Mouse (Mus musculus) layer of hippocampus, postnatal 25 days (tissue): Measurements from ENCODE around the gene Parp3. TPM values are rescaled to one million over a fixed set of nuclear protein-coding genes. Genes with fewer than 3 reads are reported as not detected.
A peak's percentile ranks its signal among the peaks of the same experiment; 100 is the strongest.
"Not testable (repeated sequence)": the region's sequence is repeated elsewhere in the genome, so short reads cannot be mapped to it uniquely, and the experiment has no call there.

Source experiments
- DNase-seq, 2 experiments: peaks; one replicate each; pipeline ENCODE4 v3.0.0; 2022; ENCODE audit warnings: mixed read lengths in 2 of 2, low spot score in 1 of 2; ENCODE audit errors: extremely low spot score in 1 of 2
- total RNA-seq, 2 experiments: library from RNA; stranded (reverse); gene quantifications; 2 replicates each; pipeline ENCODE4 v1.2.3; 2021

Gene Parp3
- 1 to 10 TPM; 3.2 to 4.7 TPM for total RNA-seq

DNA sequence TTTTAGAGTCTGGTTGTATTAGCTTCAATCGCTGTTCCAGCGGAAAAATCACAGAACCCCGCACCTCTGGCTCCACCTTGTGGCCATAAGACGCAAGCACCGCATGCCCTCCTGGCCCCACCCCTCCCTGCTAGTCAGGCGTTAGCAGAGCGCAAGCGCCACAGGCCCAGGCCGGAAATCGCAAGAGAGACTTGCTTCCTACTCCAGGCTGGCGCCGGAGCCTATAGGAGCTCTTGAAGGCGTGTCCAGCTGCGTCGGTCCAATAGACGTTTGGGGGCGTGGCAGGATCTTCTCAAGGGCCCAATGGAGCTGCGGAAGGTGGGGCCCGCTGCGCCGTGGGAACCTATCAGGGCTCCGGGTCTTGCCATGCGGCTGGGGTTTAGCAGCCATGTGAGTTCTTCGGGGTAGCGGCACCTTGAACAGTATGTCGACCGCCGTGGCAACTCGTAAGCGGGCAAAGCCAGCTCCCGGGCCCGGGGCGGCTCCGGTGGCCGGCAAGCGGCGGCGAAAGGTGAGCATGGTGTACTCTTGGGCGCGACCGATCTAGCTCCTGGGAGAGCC lies at the start of gene Parp3:
Parp3 (minus strand) TSS at position 26 of the 561 bp plus-strand sequence.
- DNase-seq, result peak; percentile 95 to 98

DNA sequence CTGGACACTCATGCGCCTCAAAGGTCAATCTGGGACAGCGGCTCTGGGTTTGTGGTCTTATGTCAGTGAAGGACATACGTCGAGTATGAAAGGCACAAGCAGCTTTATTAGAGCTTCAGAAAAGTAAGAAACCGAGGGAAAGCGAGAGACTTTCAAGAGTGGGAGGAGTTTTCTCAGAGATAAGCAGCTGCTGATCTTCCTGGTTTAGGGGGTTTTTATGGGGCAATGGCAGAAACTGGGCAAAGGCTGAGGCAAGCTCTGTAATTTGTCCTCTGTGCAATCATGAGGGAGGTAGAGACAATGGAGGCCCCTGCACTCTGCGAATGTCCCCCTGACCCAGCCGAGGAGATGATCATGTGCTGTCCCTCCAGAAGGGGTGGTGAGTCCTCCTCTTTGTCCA lies 43.2 kb upstream of the Parp3 start:
- DNase-seq, result no peak

DNA sequence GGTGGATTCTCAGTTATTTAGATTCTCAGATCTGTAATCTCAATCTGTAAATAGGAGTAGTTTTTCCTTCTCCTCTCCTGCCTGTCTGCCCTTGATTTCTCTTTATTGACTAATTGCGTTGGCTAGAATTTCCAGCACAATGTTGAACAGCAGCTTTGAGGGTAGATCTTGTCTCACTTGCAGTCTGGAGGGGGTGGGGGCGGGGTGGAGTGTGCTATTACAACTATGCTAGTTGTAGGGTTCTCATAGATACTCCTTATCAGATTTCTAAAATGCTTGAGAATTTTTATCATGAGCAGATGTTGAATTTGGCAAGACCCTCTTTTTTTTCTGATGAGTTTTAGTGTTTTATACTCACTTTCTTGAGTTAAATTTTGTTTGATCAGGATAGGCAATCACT lies 42.7 kb upstream of the Parp3 start:
- no peak for DNase-seq

- DNase-seq, result no peak
Observed at GRCm38 (mm10) chr9:106514273-106514672, 37.5 kb upstream of the Parp3 start, which contains the start of gene Iqcf5. Gene Iqcf5 (plus strand): TSS chr9:106514573.

DNA sequence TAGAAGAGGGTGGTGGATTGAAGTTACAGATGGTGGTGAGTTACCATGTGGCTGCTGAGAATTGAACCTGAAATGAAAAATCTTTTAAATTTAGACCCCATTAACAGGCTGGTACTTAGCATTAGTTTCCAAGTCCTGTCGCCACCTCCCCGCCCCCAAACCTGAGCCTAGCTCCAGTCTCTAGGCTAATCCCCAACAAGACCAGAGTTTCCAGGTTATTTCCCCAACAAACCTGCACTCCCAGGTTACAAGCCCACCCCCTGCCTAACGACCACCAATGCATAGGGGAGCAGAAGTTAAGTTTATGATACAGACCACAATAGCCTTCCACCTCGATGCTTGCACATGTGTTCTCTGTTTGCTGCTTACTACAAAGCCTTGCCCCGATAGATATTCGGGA lies 36.8 kb upstream of the Parp3 start:
- DNase-seq, result no peak

DNA sequence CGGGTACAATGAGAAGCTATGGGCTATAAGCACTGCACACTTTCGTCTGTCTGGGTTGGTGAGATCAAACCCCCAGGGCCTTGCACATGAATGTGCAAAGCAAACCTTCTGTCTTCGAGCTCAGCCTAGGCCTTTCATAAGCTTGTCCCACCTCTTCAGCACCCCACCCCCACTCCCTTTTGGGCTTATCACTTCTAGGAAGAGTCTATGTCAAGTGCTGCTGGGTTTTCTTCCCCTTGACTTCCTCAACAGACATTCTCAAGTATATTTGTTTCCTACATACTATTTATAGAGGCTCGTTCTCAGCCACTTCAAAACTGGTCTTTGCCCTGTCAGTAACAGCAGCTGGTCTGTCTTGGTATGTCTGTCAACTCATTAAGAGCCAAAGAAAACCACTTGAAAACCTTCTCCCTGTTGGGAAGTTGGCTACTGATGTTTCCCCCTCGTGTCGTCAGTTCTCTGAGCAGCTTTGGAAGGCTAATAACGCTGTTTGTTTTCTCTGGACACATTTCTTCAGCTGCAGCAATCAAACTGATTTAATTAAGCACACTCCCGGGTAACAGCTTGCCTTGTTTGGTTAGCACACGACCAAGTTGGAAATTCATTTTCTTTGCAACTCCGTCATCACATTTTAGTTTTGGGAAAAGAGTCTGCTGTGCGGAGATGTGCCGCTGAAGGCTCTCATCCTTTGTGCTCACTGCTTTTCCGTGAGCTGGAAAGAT lies 36.1 kb upstream of the Parp3 start:
- DNase-seq, result no peak

DNA sequence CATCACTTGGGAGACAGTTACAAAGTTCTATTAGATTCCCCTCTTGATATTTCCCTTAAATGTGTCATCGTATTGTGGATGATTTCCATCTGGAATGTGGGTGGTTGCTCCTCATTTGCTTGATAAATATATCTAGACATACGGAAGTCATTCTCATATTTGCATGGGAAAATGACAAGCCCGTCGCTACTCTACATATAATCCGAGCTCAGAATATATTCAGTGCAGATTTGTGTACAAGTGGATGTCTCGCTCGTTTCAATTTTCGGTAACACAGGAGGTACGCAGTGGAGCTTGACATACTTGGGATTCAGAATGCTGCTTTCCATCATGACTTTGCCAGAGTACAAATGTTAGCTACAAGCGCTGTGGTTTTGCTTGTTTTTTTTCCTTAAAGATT lies 32.6 kb upstream of the Parp3 start:
- DNase-seq, result no peak

GRCm38 (mm10) chr9:106504246-106504645 lies 27.5 kb upstream of the Parp3 start:
- DNase-seq, result no peak

GRCm38 (mm10) chr9:106501846-106502245 lies 25.1 kb upstream of the Parp3 start:
- no peak for DNase-seq

DNA sequence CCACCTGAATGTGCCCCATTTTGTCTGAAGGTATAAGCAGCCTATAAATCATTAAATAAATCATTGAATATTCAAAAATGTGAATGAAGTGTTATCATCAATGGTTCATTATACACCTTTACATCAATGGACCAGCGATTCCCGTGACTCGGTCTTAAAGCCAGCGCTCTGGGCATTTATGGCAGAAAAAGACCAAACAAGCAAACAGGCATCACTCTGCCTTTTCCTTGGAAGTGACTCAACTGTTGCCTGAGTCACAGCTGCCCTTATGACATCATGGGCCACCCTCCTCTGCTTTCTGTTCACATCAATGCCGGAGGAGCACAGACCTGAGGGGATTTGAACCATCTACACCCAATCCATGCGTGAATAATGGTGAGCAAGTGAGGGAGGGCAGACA lies 22.9 kb upstream of the Parp3 start, which contains the start of gene Iqcf1:
Iqcf1 (plus strand) TSS at position 301 of the 400 bp plus-strand sequence.
- no peak for DNase-seq

GRCm38 (mm10) chr9:106487602-106488001 lies 10.9 kb upstream of the Parp3 start:
- not testable (repeated sequence) for DNase-seq

GRCm38 (mm10) chr9:106485076-106485475 lies 8.3 kb upstream of the Parp3 start:
- no peak for DNase-seq

DNA sequence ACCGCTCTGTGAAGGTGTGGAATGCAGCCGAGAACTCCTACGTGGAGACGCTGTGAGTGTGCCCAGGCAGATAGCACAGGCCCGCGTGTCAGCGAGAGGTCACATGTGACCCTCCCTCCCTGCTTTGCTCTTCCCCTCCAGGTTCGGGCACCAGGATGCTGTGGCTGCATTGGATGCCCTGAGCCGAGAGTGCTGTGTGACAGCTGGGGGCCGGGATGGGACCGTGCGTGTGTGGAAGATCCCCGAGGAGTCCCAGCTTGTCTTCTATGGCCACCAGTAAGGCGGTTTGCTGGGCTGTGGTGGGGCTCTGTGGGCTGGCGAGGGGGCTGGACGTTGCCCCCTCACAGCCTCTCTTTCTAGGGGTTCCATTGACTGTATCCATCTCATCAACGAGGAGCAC lies 6.9 kb upstream of the Parp3 start:
- no peak for DNase-seq

- no peak for DNase-seq
Observed at GRCm38 (mm10) chr9:106483136-106483535, 6.4 kb upstream of the Parp3 start.

GRCm38 (mm10) chr9:106482578-106483115 lies 5.9 kb upstream of the Parp3 start:
- no peak for DNase-seq

DNA sequence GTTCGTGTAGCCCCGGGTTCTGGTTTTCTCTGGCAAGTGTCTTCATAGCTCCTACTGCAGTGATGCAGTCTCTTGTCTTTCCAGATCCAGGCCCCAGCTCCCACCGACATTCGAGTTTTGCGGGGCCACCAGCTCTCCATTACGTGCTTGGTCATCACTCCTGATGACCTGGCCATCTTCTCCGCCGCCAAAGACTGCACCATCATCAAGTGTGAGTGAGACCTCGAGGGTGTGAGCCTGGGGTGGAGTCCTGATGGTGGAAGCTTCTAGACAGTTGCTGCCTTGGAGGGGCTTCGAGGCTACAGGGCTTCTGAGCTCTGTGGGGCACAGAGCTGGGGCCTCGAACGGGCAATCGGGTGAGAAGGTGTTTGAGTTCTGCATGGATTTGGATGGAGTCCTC lies 4.9 kb upstream of the Parp3 start:
- no peak for DNase-seq

DNA sequence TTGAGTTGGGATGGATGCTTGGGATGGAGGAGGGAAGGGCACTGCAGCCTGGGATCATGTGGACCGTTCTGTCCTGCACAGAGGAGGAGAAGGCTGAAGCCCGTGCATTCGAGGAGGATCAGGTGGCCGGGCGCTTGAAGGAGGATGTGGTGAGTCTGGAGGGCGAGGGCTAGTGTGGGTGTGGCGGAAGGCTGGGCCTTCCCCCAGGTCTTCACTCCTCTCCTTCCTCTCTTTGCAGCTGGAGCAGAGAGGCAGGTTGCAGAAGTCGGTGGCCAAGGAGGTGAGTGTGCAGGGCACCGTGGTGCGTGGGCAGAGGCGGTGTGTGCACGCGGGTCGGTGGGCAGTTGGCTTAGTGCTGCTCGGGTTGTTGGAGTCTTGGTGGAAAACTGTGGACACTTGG lies 4.3 kb upstream of the Parp3 start:
- no peak for DNase-seq

- no peak for DNase-seq
Observed at GRCm38 (mm10) chr9:106480541-106480940, 3.8 kb upstream of the Parp3 start.

DNA sequence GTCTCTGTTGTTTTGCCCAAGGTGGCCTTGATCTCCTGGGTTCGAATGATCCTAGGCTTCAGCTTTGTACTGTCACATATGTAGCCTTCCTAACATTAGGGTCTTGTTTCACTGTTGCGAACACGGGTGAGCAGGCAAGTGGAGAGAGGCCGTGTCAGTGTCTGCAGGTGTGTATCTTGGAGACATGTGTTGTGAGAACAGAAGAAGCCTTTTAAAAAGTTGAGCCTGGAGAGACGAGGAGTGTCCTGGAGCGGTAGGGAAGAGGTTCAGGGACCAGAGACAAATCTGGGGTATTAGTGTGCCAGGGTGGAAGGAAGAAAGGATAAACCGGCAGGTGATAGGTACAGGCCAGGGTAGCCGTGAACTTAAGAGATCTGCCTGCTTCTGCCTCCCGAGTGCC lies 1.4 kb upstream of the Parp3 start:
- no peak for DNase-seq

GRCm38 (mm10) chr9:106477649-106478048 lies 900 bp upstream of the Parp3 start:
- DNase-seq, result no peak

- no peak for DNase-seq
Observed at GRCm38 (mm10) chr9:106476002-106476923, 486 bp downstream of the Parp3 start.
